Mouse (Mus musculus) heart, embryonic 10.5 days (tissue): ENCODE measurements around the gene Sypl. TPM values are rescaled to one million over a fixed set of nuclear protein-coding genes. Genes with fewer than 3 reads are reported as not detected.

Experiments used
- DNase-seq: peaks from one replicate; pipeline ENCODE4 v3.0.0-alpha.2; 2017; ENCODE audit warnings: low spot score
- H3K27ac ChIP-seq: fragments of 300-500 bp; sonication (generic); 2 replicates; pipeline ENCODE4 v1.5.1; 2016; ENCODE audit warnings: mild to moderate bottlenecking
- H3K27me3 ChIP-seq: fragments of 300-500 bp; sonication (generic); 2 replicates; pipeline ENCODE4 v1.6.1; 2016; ENCODE audit warnings: mild to moderate bottlenecking; ENCODE audit not compliant: poor library complexity, insufficient read depth, severe bottlenecking
- H3K36me3 ChIP-seq: fragments of 300-500 bp; sonication (generic); 2 replicates; pipeline ENCODE4 v1.6.1; 2016; ENCODE audit warnings: mild to moderate bottlenecking, moderate library complexity
- H3K4me1 ChIP-seq: fragments of 300-500 bp; sonication (generic); 2 replicates; pipeline ENCODE4 v1.6.1; 2016; ENCODE audit warnings: mild to moderate bottlenecking
- H3K4me3 ChIP-seq: fragments of 300-500 bp; sonication (generic); 2 replicates; pipeline ENCODE4 v1.5.1; 2016; ENCODE audit warnings: mild to moderate bottlenecking, moderate library complexity
- H3K9me3 ChIP-seq: fragments of 300-500 bp; sonication (generic); 2 replicates; pipeline ENCODE4 v1.6.1; 2016; ENCODE audit warnings: mild to moderate bottlenecking, moderate library complexity
- WGBS: fragments of 180-500 bp; shearing (Covaris S2); methylation state at CpG from one replicate; pipeline ENCODE4 v1.1.7; 2016; 5-methylcytosine and 5-hydroxymethylcytosine counted together
- polyA plus RNA-seq: library from polyadenylated mRNA; unstranded; fragments of >200 nt; fragmentation: Nextera tagmentation; extraction: Ambion mirVana; gene quantifications from 2 replicates; pipeline ENCODE4 v1.2.1, GENCODE M21; 2016

Gene Sypl
- polyA plus RNA-seq, 1 experiment from 2014 or later, result 80.8 TPM

DNA sequence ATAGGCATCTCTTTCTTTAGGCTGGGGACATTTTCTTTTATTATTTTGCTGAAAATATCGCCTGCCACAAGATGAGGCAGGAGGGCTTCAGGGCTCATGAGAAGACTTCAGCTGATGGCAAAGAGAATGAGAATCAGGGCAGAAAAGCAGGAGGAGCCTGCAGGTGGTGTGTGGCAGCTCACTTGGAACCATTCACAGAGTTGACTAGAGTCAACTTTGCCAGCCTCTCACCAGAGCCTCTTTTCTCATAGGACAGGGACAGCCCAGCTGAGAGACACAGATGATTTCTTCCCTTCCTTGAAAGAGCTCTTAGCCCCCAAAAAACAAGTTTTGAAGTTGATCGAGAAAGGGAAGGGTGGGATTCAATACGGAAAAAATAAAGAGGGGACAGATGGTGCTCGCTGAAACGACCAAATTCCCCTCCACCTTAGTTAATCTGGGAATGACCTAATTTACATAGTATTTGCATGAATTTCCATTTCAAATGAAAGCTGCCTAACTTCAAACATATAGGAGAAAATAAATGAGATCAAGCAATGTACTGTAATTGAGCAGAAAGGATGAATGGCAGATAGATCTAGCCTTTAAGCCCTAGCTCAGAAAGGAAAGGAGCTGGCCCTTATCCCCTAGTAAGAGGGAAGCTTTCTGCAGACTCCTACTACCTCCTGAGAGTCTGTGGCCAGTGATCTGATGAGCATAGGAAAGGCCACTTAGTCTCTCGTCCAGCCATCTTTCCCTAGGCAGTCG, 60.5 kb downstream of the Sypl start:
- Histone ChIP-seq H3K4me1 (no peaks in the 10 kb centered on the region), H3K27ac (no peak overlapping the region), H3K27me3 (0 out of 2 replicates have a peak, but pooled peaks cover 11% of the 10 kb centered on the region), H3K9me3 (no peaks in the 10 kb centered on the region), H3K36me3 (no peaks in the 10 kb centered on the region), H3K4me3 (no peak overlapping the region)
- WGBS, result 54% methylated on average over 7 of the region's 7 CpGs
- DNase-seq, result no peak

DNA sequence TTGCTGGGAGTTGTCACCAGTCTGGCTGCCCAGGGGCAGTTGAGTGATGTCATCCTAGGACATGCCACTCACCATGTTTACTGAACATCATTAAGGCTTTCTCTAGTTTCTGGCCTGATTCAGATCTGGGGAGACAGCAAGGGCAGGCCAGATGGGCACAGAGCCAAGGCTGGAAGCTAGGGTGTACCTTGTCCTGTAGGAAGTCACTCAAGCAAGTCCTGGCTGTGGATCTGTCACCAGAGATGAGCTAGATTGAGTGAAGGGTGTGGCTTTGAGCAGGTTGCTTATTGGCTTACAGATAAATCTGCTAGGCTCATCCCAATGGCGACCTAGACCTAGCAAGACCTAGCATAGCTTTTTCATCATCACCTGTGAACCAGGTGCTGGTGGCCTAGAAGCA, 61.4 kb downstream of the Sypl start:
- H3K4me1 ChIP-seq, result no peaks in the 10 kb centered on the region
- no peaks in the 10 kb centered on the region for H3K36me3 ChIP-seq
- no peak overlapping the region for H3K27ac ChIP-seq
- no peaks in the 10 kb centered on the region for H3K9me3 ChIP-seq
- WGBS, result 69% methylated on average over 1 of the region's 1 CpGs
- no peak overlapping the region for H3K4me3 ChIP-seq
- H3K27me3 ChIP-seq, result 0 out of 2 replicates have a peak, but pooled peaks cover 11% of the 10 kb centered on the region
- DNase-seq, result no peak

DNA sequence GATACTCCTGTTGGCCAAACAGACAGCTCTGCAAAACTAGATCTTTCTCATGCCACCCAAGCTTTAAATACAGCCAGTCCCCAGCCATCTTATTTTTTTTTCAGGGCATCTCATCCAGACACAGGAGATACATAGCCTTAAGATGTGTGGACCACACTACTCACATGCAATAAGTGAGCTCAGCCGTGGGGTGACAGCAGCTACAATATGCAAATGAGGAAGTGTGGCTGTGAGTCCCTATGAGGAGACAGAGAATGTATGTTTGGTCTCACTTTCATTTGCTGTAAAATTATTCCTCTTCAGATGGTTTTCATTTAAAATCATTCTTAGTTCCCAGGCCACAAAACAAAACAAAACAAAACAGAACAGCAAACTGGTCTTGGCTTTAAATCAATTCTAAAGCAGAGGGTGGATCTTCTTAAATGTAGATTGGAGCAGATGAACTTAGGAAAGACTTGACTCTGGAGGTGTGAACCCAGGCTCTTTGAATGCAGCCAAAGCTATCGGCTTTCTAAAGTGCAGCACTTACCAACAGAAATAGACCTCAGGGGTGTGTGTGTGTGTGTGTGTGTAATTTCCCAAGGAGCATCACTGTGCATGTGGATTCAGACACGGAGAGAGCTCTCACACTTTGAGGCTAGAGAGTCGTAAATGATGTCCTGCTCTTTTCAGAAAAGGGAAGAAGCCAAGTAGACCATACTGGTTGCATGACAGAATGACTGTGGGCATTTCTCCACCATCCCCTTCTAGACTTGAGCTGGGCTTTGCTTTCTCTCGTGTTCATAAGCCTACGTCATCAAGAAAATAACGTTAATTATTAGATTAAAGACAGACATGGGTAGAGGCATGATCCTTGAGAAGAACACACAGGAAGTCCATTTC, 63.4 kb downstream of the Sypl start:
- no peak for DNase-seq
- Histone ChIP-seq H3K4me1 (no peaks in the 10 kb centered on the region), H3K27ac (no peak overlapping the region), H3K36me3 (no peaks in the 10 kb centered on the region), H3K9me3 (no peaks in the 10 kb centered on the region), H3K27me3 (0 out of 2 replicates have a peak, but pooled peaks cover 6% of the 10 kb centered on the region), H3K4me3 (no peak overlapping the region)
- WGBS, result 63% methylated on average over 7 of the region's 7 CpGs

DNA sequence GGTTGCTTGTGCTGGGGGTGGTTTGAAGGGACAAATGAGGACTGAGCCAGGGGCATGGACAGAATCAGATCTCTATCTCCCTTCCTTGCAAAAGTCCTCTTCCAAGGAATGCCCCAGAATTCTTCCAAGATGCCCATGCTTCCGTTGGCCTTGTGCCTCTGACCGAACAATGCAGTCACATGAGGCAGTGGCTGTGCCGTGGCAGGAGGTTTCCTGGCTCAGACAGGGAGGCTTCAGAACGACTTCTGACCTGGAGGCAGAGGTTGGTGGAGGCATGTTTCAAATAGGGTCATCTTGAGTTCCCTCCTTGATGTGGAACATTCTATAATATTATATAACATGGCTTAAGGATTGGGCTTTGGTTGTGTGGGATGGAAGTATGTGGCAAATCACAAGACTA, 64.9 kb downstream of the Sypl start:
- WGBS, result 70% methylated on average over 4 of the region's 4 CpGs
- Histone ChIP-seq H3K9me3 (no peaks in the 10 kb centered on the region), H3K4me3 (no peak overlapping the region), H3K36me3 (no peaks in the 10 kb centered on the region), H3K27me3 (0 out of 2 replicates have a peak, but pooled peaks cover 6% of the 10 kb centered on the region), H3K27ac (no peak overlapping the region), H3K4me1 (no peaks in the 10 kb centered on the region)
- DNase-seq, result no peak

DNA sequence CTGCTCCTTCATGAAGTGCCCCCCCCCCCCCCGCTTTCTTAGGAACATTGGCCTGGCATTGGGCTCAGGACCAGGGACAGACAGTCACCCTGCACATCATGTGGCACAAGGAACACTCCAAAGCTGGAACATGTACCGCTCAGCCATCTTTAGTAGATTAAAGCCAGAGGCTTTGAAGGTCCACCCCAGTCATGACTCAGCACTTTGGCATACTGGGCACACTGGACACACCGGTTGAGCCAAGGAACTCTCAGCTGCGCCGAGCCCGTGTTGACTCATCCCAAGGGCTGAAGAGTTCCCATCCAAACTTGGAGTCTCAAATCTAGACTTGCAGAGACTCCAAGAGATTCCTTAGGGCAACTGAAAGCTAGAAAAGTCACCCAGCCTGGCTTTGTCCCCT, 66.3 kb downstream of the Sypl start:
- Histone ChIP-seq H3K27me3 (0 out of 2 replicates have a peak, but pooled peaks cover under 1% of the 10 kb centered on the region), H3K4me3 (no peak overlapping the region), H3K4me1 (no peaks in the 10 kb centered on the region), H3K27ac (no peak overlapping the region), H3K9me3 (no peaks in the 10 kb centered on the region), H3K36me3 (no peaks in the 10 kb centered on the region)
- DNase-seq, result no peak
- WGBS, result 88% methylated on average over 6 of the region's 6 CpGs

DNA sequence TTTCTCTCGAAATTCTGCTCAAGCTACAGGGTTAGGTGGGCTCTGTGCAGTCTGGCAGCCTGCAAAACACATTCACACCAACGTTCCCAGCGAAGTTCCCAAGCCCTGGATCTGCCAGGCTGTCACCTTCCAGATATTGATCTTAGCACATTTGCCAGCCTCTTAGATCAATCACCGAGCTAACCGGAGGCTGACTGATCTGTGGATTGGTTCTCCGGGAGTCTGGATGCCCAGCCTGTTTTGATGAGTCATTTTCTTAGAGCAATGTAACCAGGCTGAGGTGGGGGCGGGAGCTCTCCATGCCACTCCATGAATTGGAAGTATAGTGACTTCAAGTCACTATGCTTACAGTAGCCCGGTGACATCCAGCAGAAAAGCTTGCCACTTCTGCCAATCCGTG, 67.4 kb downstream of the Sypl start:
- 66% methylated on average over 9 of the region's 9 CpGs for WGBS

DNA sequence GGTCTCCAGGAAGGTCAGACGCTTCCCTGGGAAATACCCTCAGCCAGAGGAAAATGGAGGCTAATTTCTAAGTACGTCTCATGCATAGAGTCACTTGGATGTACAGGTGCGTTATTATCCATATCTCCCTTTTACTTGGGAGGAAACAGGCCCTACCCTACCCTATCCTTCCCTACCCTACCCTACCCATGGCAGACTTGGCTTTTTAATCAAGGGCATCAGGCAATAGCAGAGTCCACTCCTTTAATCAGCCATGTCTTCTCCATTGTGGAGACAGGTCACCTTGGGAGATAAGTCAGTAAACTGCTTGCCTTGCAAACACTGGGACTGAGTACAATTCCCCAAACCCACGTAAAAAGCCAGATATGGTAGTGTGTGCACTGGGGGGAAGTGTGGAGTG, 68.1 kb downstream of the Sypl start:
- 84% methylated on average over 4 of the region's 4 CpGs for WGBS
- Histone ChIP-seq H3K27me3 (no peaks in the 10 kb centered on the region), H3K4me1 (no peaks in the 10 kb centered on the region), H3K27ac (no peak overlapping the region), H3K9me3 (no peaks in the 10 kb centered on the region), H3K4me3 (no peak overlapping the region), H3K36me3 (no peaks in the 10 kb centered on the region)
- DNase-seq, result no peak

More for the DNA sequence above, 67.4 kb downstream of the Sypl start:
- Histone ChIP-seq H3K27ac (no peak overlapping the region), H3K27me3 (no peaks in the 10 kb centered on the region), H3K4me1 (no peaks in the 10 kb centered on the region), H3K4me3 (no peak overlapping the region), H3K36me3 (no peaks in the 10 kb centered on the region), H3K9me3 (no peaks in the 10 kb centered on the region)
- DNase-seq, result no peak

DNA sequence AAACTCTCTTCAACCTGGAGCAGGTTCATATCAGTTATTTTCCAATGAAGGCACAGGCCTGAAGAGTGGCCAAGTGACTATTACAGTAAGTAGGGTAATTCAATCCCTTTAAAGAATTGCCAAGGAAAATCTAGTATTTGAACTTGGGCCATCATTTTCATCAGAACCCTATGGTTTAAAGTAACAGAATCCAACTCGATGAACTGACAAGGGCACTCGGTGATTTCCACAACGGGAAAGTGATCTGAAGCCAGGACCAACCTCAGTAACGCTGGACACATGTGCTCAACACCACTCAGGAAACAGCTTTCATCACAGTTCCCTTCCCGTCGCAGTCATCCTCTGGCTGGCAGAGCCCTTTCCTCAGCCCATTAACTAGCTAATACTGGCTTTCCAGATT, 70.8 kb downstream of the Sypl start:
- no peaks in the 10 kb centered on the region for H3K36me3 ChIP-seq
- WGBS, result 55% methylated on average over 6 of the region's 6 CpGs
- peaks cover 18% of the 10 kb centered on the region; the same call in 1 of the 2 replicates for H3K4me1 ChIP-seq
- no peak overlapping the region for H3K4me3 ChIP-seq
- no peak overlapping the region for H3K27ac ChIP-seq
- no peaks in the 10 kb centered on the region for H3K9me3 ChIP-seq
- H3K27me3 ChIP-seq, result no peaks in the 10 kb centered on the region
- no peak for DNase-seq

DNA sequence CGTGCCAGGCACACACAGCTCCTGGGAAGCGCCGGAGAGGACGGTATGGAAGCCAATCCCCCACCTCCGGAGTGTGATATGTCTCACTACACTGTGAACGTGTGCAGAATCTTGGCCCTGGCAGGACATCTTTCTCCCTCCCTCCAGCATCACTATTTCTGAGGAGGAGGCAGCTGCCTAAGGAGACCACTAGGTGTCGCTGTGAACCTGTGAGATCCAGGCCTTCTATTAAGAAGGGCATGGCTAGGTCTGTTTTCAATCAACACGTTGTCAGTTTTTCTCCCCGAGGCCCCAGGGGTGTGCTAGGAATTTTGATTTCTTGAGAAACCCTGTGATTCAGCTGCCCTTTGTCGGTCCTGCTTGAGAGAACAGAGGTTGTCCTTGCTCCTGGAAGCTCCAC, 73.4 kb downstream of the Sypl start:
- no peaks in the 10 kb centered on the region for H3K9me3 ChIP-seq
- DNase-seq, result peak; percentile 88
- no peaks in the 10 kb centered on the region for H3K36me3 ChIP-seq
- 3% methylated on average over 10 of the region's 10 CpGs for WGBS
- peaks cover 18% of the 10 kb centered on the region; the same call in 1 of the 2 replicates for H3K4me1 ChIP-seq
- no peaks in the 10 kb centered on the region for H3K27me3 ChIP-seq
- H3K4me3 ChIP-seq, result 0 out of 2 replicates have a peak overlapping the region, but pooled peaks have one; percentile 13
- peak overlapping the region; percentile 71 for H3K27ac ChIP-seq

DNA sequence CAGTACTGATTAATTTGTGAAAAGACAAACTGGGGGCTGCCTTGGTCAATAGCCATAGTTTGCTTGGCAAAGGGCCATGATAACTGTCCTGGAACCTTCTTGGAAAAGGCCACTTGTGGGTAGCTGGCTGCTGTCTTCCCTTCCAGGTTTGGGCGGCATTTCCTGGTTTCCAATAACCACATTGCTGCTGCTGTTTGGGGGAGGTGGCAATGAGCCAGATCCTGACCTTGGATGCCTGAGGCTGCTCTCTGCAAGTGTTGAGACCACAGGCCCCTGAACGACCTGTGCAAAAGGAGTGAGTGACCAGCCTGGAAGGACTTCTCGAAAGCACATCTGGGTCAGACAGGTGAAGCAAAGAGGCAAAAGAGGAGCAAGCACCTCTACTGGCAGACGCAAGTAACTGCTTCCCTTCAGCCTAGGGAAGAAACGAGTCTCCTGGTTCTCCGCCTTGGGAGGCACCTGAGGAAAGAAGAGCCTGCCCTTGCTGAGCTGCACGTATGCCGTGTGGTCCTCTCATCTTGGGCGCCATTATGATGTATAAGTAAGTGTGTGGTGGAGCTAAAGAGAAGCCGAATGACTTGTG, 74.5 kb downstream of the Sypl start:
- no peak overlapping the region for H3K4me3 ChIP-seq
- WGBS, result 40% methylated on average over 10 of the region's 10 CpGs

DNA sequence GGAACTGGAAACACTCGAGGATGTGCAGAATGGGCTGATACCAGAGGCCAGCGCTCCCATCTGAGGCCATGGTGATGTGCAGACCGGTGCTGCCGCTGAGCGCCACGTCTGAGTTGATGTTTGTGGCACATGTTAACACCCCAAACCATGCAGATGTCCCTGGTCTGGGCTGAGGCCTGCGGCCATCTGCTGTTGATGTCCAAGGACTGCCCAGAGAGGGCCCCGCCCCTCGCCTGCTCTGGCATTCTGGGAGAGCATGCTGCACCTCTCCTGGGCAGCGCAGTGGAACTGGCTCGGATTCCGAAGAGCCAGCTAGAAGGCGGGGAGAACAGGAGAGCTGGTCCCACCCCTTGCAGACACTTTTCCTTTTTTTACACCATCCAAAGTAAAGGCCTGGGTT, 75.0 kb downstream of the Sypl start:
- no peak for DNase-seq
- WGBS, result 48% methylated on average over 13 of the region's 13 CpGs
- no peak overlapping the region for H3K4me3 ChIP-seq
- H3K9me3 ChIP-seq, result no peaks in the 10 kb centered on the region
- peaks cover 18% of the 10 kb centered on the region; the same call in 1 of the 2 replicates for H3K4me1 ChIP-seq
- no peaks in the 10 kb centered on the region for H3K36me3 ChIP-seq
- H3K27me3 ChIP-seq, result no peaks in the 10 kb centered on the region
- no peak overlapping the region for H3K27ac ChIP-seq

More for the DNA sequence above, 74.5 kb downstream of the Sypl start:
- H3K27ac ChIP-seq, result no peak overlapping the region
- peaks cover 18% of the 10 kb centered on the region; the same call in 1 of the 2 replicates for H3K4me1 ChIP-seq
- H3K27me3 ChIP-seq, result no peaks in the 10 kb centered on the region
- no peaks in the 10 kb centered on the region for H3K9me3 ChIP-seq
- H3K36me3 ChIP-seq, result no peaks in the 10 kb centered on the region
- no peak for DNase-seq
